Mouse (Mus musculus): ENCODE measurements around the gene Prm2. TPM values are rescaled to one million over a fixed set of nuclear protein-coding genes. Genes with fewer than 3 reads are reported as not detected.
"Not testable (repeated sequence)": the region's sequence is repeated elsewhere in the genome, so short reads cannot be mapped to it uniquely, and the experiment has no call there.

Gene Prm2
- polyA plus RNA-seq, 1 experiment: not detected

GRCm38 (mm10) chr16:10805789-10806527 lies 10.0 kb upstream of the Prm2 start, which contains the start of gene Prm1:
Gene Prm1 (minus strand): TSS chr16:10805839.
- no peak within 1 kb of the TSS for H3K4me3 ChIP-seq (ENCODE audit: low read depth, low read length)
- no peak within 1 kb of the TSS for H3K27ac ChIP-seq (ENCODE audit: insufficient read depth, low read length)

GRCm38 (mm10) chr16:10802420-10802819 lies 6.5 kb upstream of the Prm2 start:
- not testable (repeated sequence) for H3K9ac ChIP-seq (ENCODE audit: low read depth, poor library complexity, severe bottlenecking); H3K9me3 ChIP-seq (replicated peaks; ENCODE audit: control insufficient read depth, insufficient read depth, low read length, poor library complexity, severe bottlenecking); H3K36me3 ChIP-seq (ENCODE audit: control insufficient read depth, insufficient read depth, low read length, poor library complexity, severe bottlenecking); H3K4me3 ChIP-seq (ENCODE audit: low read depth, low read length); H3K27me3 ChIP-seq (ENCODE audit: control insufficient read depth, insufficient read depth, low read length, poor library complexity, severe bottlenecking); H3K4me1 ChIP-seq (ENCODE audit: control insufficient read depth, insufficient read depth, low read length); H3K27ac ChIP-seq (ENCODE audit: insufficient read depth, low read length)

More at GRCm38 (mm10) chr16:10805789-10806527, 10.0 kb upstream of the Prm2 start, which contains the start of gene Prm1:
- Histone ChIP-seq H3K9ac (ENCODE audit: low read depth, poor library complexity, severe bottlenecking) (no peak within 1 kb of the TSS), H3K36me3 (ENCODE audit: control insufficient read depth, insufficient read depth, low read length, poor library complexity, severe bottlenecking) (no peaks in the 10 kb centered on the region), H3K27me3 (ENCODE audit: control insufficient read depth, insufficient read depth, low read length, poor library complexity, severe bottlenecking) (no peaks in the 10 kb centered on the region), H3K4me1 (ENCODE audit: control insufficient read depth, insufficient read depth, low read length) (no peaks in the 10 kb centered on the region), H3K9me3 (replicated peaks; ENCODE audit: control insufficient read depth, insufficient read depth, low read length, poor library complexity, severe bottlenecking) (no peaks in the 10 kb centered on the region)
- no peak for TF ChIP-seq CTCF (IDR thresholded peaks at IDR 0.05; ENCODE audit: low read depth, low read length)
- no peak for TF ChIP-seq EP300 (IDR thresholded peaks at IDR 0.05; ENCODE audit: insufficient read depth, low read depth, low read length)
- TF ChIP-seq POLR2A (IDR thresholded peaks at IDR 0.05; ENCODE audit: insufficient read depth, low read length): no peak

GRCm38 (mm10) chr16:10790702-10791101 lies 5.2 kb downstream of the Prm2 start, which contains the start of gene Prm3:
Gene Prm3 (minus strand): TSS chr16:10790914.
- no peak within 1 kb of the TSS for H3K27ac ChIP-seq (ENCODE audit: insufficient read depth, low read length)
- no peak within 1 kb of the TSS for H3K4me3 ChIP-seq (ENCODE audit: low read depth, low read length)
- H3K36me3 ChIP-seq (ENCODE audit: control insufficient read depth, insufficient read depth, low read length, poor library complexity, severe bottlenecking): no peaks in the 10 kb centered on the region
- no peaks in the 10 kb centered on the region for H3K27me3 ChIP-seq (ENCODE audit: control insufficient read depth, insufficient read depth, low read length, poor library complexity, severe bottlenecking)
- H3K4me1 ChIP-seq (ENCODE audit: control insufficient read depth, insufficient read depth, low read length): peaks cover 1% of the 10 kb centered on the region
- no peak within 1 kb of the TSS for H3K9ac ChIP-seq (ENCODE audit: low read depth, poor library complexity, severe bottlenecking)
- no peak for TF ChIP-seq CTCF (IDR thresholded peaks at IDR 0.05; ENCODE audit: low read depth, low read length)
- TF ChIP-seq EP300 (IDR thresholded peaks at IDR 0.05; ENCODE audit: insufficient read depth, low read depth, low read length): no peak
- no peak for TF ChIP-seq POLR2A (IDR thresholded peaks at IDR 0.05; ENCODE audit: insufficient read depth, low read length)
- H3K9me3 ChIP-seq (replicated peaks; ENCODE audit: control insufficient read depth, insufficient read depth, low read length, poor library complexity, severe bottlenecking): no peaks in the 10 kb centered on the region

DNA sequence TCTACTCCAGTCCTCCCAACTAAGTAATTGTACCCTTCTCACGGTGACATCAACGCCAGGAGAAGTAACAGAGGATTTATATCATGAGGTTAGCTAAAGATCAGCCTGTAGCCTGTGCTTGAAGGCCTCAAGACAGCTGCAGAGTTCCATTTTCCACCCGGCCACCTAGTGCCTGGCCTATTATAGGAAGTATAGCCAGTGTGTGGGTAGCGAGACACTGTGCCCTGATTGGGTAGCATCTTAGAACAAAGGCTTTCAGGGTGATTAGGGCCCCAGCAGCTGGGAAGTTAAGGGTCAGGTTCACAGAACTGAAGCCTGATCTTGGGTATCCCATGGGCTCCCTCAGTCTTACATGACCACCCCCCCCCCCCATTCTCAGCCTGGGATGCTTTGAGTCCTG lies 7.1 kb downstream of the Prm2 start:
- H3K27ac ChIP-seq (ENCODE audit: insufficient read depth, low read length): no peak overlapping the region
- no peaks in the 10 kb centered on the region for H3K9me3 ChIP-seq (replicated peaks; ENCODE audit: control insufficient read depth, insufficient read depth, low read length, poor library complexity, severe bottlenecking)
- no peak overlapping the region for H3K4me3 ChIP-seq (ENCODE audit: low read depth, low read length)
- no peaks in the 10 kb centered on the region; the same call in 1 of the 2 replicates for H3K27me3 ChIP-seq (ENCODE audit: control insufficient read depth, insufficient read depth, low read length, poor library complexity, severe bottlenecking)
- TF ChIP-seq EP300 (IDR thresholded peaks at IDR 0.05; ENCODE audit: insufficient read depth, low read depth, low read length) (no peak), CTCF (IDR thresholded peaks at IDR 0.05; ENCODE audit: low read depth, low read length) (no peak), POLR2A (IDR thresholded peaks at IDR 0.05; ENCODE audit: insufficient read depth, low read length) (no peak)
- no peaks in the 10 kb centered on the region for H3K36me3 ChIP-seq (ENCODE audit: control insufficient read depth, insufficient read depth, low read length, poor library complexity, severe bottlenecking)
- peaks cover 1% of the 10 kb centered on the region for H3K4me1 ChIP-seq (ENCODE audit: control insufficient read depth, insufficient read depth, low read length)
- H3K9ac ChIP-seq (ENCODE audit: low read depth, poor library complexity, severe bottlenecking): no peak overlapping the region

DNA sequence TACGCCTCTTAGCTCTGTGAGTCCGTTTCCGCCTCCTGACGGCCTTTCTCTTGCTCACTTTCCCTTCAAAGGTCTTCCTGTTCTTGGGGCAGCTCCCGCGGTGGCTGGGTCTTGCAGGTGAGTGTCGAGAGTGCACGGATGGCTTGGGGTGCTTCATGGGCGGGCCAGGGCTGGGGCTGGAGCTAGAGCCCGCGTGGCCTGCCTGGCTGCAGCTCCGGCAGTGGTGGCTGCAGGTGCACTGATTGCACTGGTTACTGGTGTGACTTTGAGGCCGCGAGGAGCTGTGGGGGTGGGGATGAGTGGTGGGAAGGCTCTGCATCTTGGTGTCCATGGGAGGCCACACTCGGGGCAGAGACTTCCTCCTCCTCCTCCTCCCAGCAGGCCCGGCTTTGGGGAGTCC lies 7.7 kb downstream of the Prm2 start, which contains the start of gene Tnp2:
Gene Tnp2 (minus strand): TSS at position 390 of the 400 bp plus-strand sequence.
- no peak within 1 kb of the TSS for H3K27ac ChIP-seq (ENCODE audit: insufficient read depth, low read length)
- H3K4me3 ChIP-seq (ENCODE audit: low read depth, low read length): peak within 1 kb of the TSS; percentile 18
- H3K27me3 ChIP-seq (ENCODE audit: control insufficient read depth, insufficient read depth, low read length, poor library complexity, severe bottlenecking): no peaks in the 10 kb centered on the region; the same call in 1 of the 2 replicates
- H3K4me1 ChIP-seq (ENCODE audit: control insufficient read depth, insufficient read depth, low read length): peaks cover 1% of the 10 kb centered on the region
- TF ChIP-seq POLR2A (IDR thresholded peaks at IDR 0.05; ENCODE audit: insufficient read depth, low read length): no peak
- TF ChIP-seq EP300 (IDR thresholded peaks at IDR 0.05; ENCODE audit: insufficient read depth, low read depth, low read length): no peak
- no peak for TF ChIP-seq CTCF (IDR thresholded peaks at IDR 0.05; ENCODE audit: low read depth, low read length)
- no peaks in the 10 kb centered on the region for H3K36me3 ChIP-seq (ENCODE audit: control insufficient read depth, insufficient read depth, low read length, poor library complexity, severe bottlenecking)
- H3K9me3 ChIP-seq (replicated peaks; ENCODE audit: control insufficient read depth, insufficient read depth, low read length, poor library complexity, severe bottlenecking): no peaks in the 10 kb centered on the region
- H3K9ac ChIP-seq (ENCODE audit: low read depth, poor library complexity, severe bottlenecking): no peak within 1 kb of the TSS

DNA sequence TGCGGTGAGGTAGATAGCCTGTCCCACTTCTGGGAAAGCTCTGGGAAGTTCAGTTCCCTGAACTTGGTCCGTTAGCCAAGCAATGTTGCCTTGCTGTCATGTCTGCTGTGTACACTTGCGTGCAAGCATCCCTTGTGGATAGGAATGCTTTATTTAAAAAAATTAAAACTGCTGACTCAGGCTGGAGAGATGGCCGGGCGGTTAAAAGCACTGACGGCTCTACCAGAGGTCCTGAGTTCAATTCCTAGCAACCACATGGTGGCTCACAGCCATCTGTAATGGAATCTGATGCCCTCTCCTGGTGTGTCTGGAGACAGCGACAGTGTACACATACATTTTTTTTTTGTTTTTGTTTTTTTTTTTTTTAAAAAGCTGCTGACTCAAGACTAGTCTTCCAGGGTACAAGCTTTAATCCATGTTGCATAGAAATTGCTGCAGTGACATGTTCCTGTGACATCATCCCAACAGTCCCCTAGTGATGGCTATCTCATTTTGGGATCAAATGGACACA lies 8.3 kb downstream of the Prm2 start:
- H3K27me3 ChIP-seq (ENCODE audit: control insufficient read depth, insufficient read depth, low read length, poor library complexity, severe bottlenecking): no peaks in the 10 kb centered on the region; the same call in 1 of the 2 replicates
- no peaks in the 10 kb centered on the region for H3K9me3 ChIP-seq (replicated peaks; ENCODE audit: control insufficient read depth, insufficient read depth, low read length, poor library complexity, severe bottlenecking)
- no peak overlapping the region for H3K27ac ChIP-seq (ENCODE audit: insufficient read depth, low read length)
- no peak overlapping the region for H3K4me3 ChIP-seq (ENCODE audit: low read depth, low read length)
- no peaks in the 10 kb centered on the region for H3K36me3 ChIP-seq (ENCODE audit: control insufficient read depth, insufficient read depth, low read length, poor library complexity, severe bottlenecking)
- TF ChIP-seq POLR2A (IDR thresholded peaks at IDR 0.05; ENCODE audit: insufficient read depth, low read length): no peak
- TF ChIP-seq CTCF (IDR thresholded peaks at IDR 0.05; ENCODE audit: low read depth, low read length): peak; percentile 11
- peaks cover 1% of the 10 kb centered on the region for H3K4me1 ChIP-seq (ENCODE audit: control insufficient read depth, insufficient read depth, low read length)
- no peak overlapping the region for H3K9ac ChIP-seq (ENCODE audit: low read depth, poor library complexity, severe bottlenecking)

Measured in ES-Bruce4 (cell line).